Mouse (Mus musculus) ES-E14 (cell line): ENCODE results near the gene Rad51ap2.

Experiments used
- HCFC1 ChIP-seq: IDR thresholded peaks from 2 replicates; pipeline ENCODE4 v1.6.1; 2012; ENCODE audit warnings: low read length, inconsistent platforms, borderline replicate concordance; ENCODE audit not compliant: insufficient read depth
- MAFK ChIP-seq: IDR thresholded peaks from 2 replicates; pipeline ENCODE4 v1.6.1; 2014; ENCODE audit warnings: mild to moderate bottlenecking, low read depth, low read length, inconsistent platforms; ENCODE audit not compliant: insufficient read depth
- ZC3H11A ChIP-seq: IDR thresholded peaks from 2 replicates; pipeline ENCODE4 v1.6.1; 2012; ENCODE audit warnings: low read depth, mild to moderate bottlenecking, inconsistent platforms, low read length, borderline replicate concordance
- ZNF384 ChIP-seq: IDR thresholded peaks from 2 replicates; pipeline ENCODE4 v1.6.1; 2012; ENCODE audit warnings: low read depth, low read length, inconsistent platforms

DNA sequence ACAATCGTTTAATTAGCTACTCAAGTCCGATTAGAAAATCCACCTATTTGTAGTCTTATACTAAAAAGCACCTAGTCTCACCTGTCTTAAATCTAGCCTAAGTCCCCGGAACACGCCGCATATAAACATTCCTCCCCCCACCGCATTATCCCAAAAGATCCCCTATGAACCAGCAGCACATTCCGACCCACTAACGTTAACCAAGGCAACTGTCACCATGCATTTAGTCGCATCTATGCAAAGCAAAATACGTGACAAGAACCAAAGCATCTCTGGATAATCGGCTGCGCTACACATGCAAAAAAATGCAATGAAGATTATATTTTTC lies 19.9 kb upstream of the Rad51ap2 start:
- TF ChIP-seq HCFC1 (no peak), MAFK (no peak), ZNF384 (no peak), ZC3H11A (no peak)
